Mouse (Mus musculus) thymus, adult 2 months (tissue): ENCODE data around the gene Mybpc2. TPM values are rescaled to one million over a fixed set of nuclear protein-coding genes. Genes with fewer than 3 reads are reported as not detected.

Experiments used
- DNase-seq: peaks from one replicate; pipeline ENCODE4 v3.0.0; 2021
- H3K27ac ChIP-seq: fragments of 200-500 bp; 2 replicates; pipeline ENCODE4 v1.5.1; 2012; ENCODE audit warnings: low read length, control low read depth; ENCODE audit not compliant: control insufficient read depth, insufficient read depth
- H3K27me3 ChIP-seq: fragments of 200-500 bp; 2 replicates; pipeline ENCODE4 v1.6.1; 2012; ENCODE audit warnings: mild to moderate bottlenecking, low read length, moderate library complexity, mixed read lengths; ENCODE audit not compliant: control insufficient read depth, insufficient read depth
- H3K36me3 ChIP-seq: fragments of 200-500 bp; 2 replicates; pipeline ENCODE4 v1.6.1; 2012; ENCODE audit warnings: mild to moderate bottlenecking, low read length, moderate library complexity; ENCODE audit not compliant: control insufficient read depth, insufficient read depth
- H3K4me1 ChIP-seq: fragments of 200-500 bp; replicated peaks from 2 replicates; pipeline ENCODE4 v1.6.1; 2012; ENCODE audit warnings: low read length; ENCODE audit not compliant: control insufficient read depth, insufficient read depth
- H3K4me3 ChIP-seq: fragments of 200-500 bp; 2 replicates; pipeline ENCODE4 v1.5.1; 2012; ENCODE audit warnings: mild to moderate bottlenecking, low read length, control low read depth, moderate library complexity; ENCODE audit not compliant: control insufficient read depth, insufficient read depth
- CTCF ChIP-seq: fragments of 200-500 bp; IDR thresholded peaks from 2 replicates; pipeline ENCODE4 v1.5.1; 2012; ENCODE audit warnings: mild to moderate bottlenecking, control low read depth, low read length, moderate library complexity, borderline replicate concordance; ENCODE audit not compliant: control insufficient read depth, poor library complexity, insufficient read depth; ENCODE audit errors: extremely low read depth
- POLR2A ChIP-seq: fragments of 200-500 bp; IDR thresholded peaks from 2 replicates; pipeline ENCODE4 v1.6.1; 2012; ENCODE audit warnings: mild to moderate bottlenecking, low read length, control low read depth, moderate library complexity; ENCODE audit not compliant: control insufficient read depth, poor library complexity, insufficient read depth; ENCODE audit errors: extremely low read depth
- WGBS: fragments of 180-500 bp; shearing (Covaris S2); methylation state at CpG from one replicate; pipeline ENCODE4 v1.1.7; 2018; 5-methylcytosine and 5-hydroxymethylcytosine counted together
- polyA plus RNA-seq: library from polyadenylated mRNA; depleted of rRNA; stranded (reverse); fragments of >200 nt; gene quantifications from 2 replicates; pipeline ENCODE4 v1.2.3, GENCODE M21; 2012

The Mybpc2 gene
- polyA plus RNA-seq, 1 experiment = 0.53 TPM

- Histone ChIP-seq H3K4me3 (peak within 1 kb of the TSS; percentile 84), H3K27me3 (no peaks in the 10 kb centered on the region), H3K27ac (no peak within 1 kb of the TSS; the same call in 1 of the 2 replicates), H3K4me1 (peaks cover 21% of the 10 kb centered on the region), H3K36me3 (peaks cover 19% of the 10 kb centered on the region)
- TF ChIP-seq CTCF (peak; percentile 84), POLR2A (peak; percentile 36; the same call in 1 of the 2 replicates)
- under 1% methylated on average over 43 of the region's 43 CpGs for WGBS
- DNase-seq = peak; percentile 100
These were observed 24.1 kb upstream of the Mybpc2 start, which contains the start of gene Pold1 for GRCm38 (mm10) chr7:44548497-44549087. Gene Pold1 (minus strand): TSS chr7:44548849.

- peak overlapping the region; percentile 84 for H3K4me3 ChIP-seq
- H3K27ac ChIP-seq = no peak overlapping the region; the same call in 1 of the 2 replicates
- no peaks in the 10 kb centered on the region for H3K27me3 ChIP-seq
- DNase-seq = no peak
- peaks cover 24% of the 10 kb centered on the region for H3K4me1 ChIP-seq
- no peak for TF ChIP-seq POLR2A
- 14% methylated on average over 5 of the region's 5 CpGs for WGBS
- peaks cover 19% of the 10 kb centered on the region for H3K36me3 ChIP-seq
These were observed 23.3 kb upstream of the Mybpc2 start for GRCm38 (mm10) chr7:44547725-44548124.

- Histone ChIP-seq H3K27ac (no peak overlapping the region), H3K4me3 (no peak overlapping the region), H3K4me1 (peaks cover 31% of the 10 kb centered on the region), H3K27me3 (no peaks in the 10 kb centered on the region), H3K36me3 (peaks cover 15% of the 10 kb centered on the region)
- no peak for TF ChIP-seq POLR2A
- TF ChIP-seq CTCF = no peak
- DNase-seq = no peak
- 45% methylated on average over 13 of the region's 13 CpGs for WGBS
These were observed 22.6 kb upstream of the Mybpc2 start for GRCm38 (mm10) chr7:44547041-44547440.

- WGBS = 98% methylated on average over 3 of the region's 3 CpGs
- no peak for DNase-seq
- Histone ChIP-seq H3K36me3 (peaks cover 8% of the 10 kb centered on the region), H3K4me1 (peaks cover 32% of the 10 kb centered on the region), H3K27ac (no peak overlapping the region), H3K27me3 (no peaks in the 10 kb centered on the region), H3K4me3 (no peak overlapping the region)
- TF ChIP-seq CTCF (no peak), POLR2A (no peak)
These were observed 21.8 kb upstream of the Mybpc2 start for GRCm38 (mm10) chr7:44546274-44546673.

GRCm38 (mm10) chr7:44543071-44543470, 18.6 kb upstream of the Mybpc2 start:
- Histone ChIP-seq H3K4me3 (no peak overlapping the region), H3K27ac (peak overlapping the region; percentile 37), H3K36me3 (peaks cover 24% of the 10 kb centered on the region), H3K27me3 (no peaks in the 10 kb centered on the region), H3K4me1 (peaks cover 32% of the 10 kb centered on the region)
- WGBS = 47% methylated on average over 12 of the region's 12 CpGs
- no peak for DNase-seq
- TF ChIP-seq CTCF (no peak), POLR2A (no peak)

GRCm38 (mm10) chr7:44542555-44542954, 18.1 kb upstream of the Mybpc2 start:
- 40% methylated on average over 11 of the region's 11 CpGs for WGBS
- Histone ChIP-seq H3K4me1 (peaks cover 26% of the 10 kb centered on the region), H3K4me3 (no peak overlapping the region), H3K27me3 (no peaks in the 10 kb centered on the region), H3K27ac (peak overlapping the region; percentile 29; the same call in 1 of the 2 replicates), H3K36me3 (peaks cover 24% of the 10 kb centered on the region)
- TF ChIP-seq POLR2A (no peak), CTCF (no peak)
- no peak for DNase-seq
